ENCODE assay signal across 8 mouse cellular contexts in genomic region chr4:141445328-141445720, GRCm38 (mm10). TPM values are rescaled to one million over a fixed set of nuclear protein-coding genes. Genes with fewer than 3 reads are reported as not detected.
A peak's percentile ranks its signal among the peaks of the same experiment; 100 is the strongest.
DNase-seq lines count a peak whose midpoint lies in the region; ATAC-seq and TF ChIP-seq lines count a peak whose summit lies in the region.

No protein-coding gene starts in this region.

- WGBS in kidney, embryonic 16.5 days = 6% methylated on average over 14 of the region's 14 CpGs
- WGBS in bone marrow, adult 2 months = 21% methylated on average over 14 of the region's 14 CpGs
- WGBS in hindbrain, embryonic 12.5 days = 17% methylated on average over 14 of the region's 14 CpGs
- WGBS in midbrain, embryonic 14.5 days = 19% methylated on average over 14 of the region's 14 CpGs

- H3K9ac ChIP-seq in kidney, embryonic 16.5 days (replicated peaks; ENCODE audit: low read length) = peak overlapping the region; percentile 99
- H3K9ac ChIP-seq in hindbrain, embryonic 12.5 days = peak overlapping the region; percentile 98
- peak overlapping the region; percentile 98 for H3K9ac ChIP-seq in midbrain, embryonic 14.5 days (replicated peaks; ENCODE audit: low read length)

- no peak for ATAC-seq in kidney, embryonic 16.5 days (ENCODE audit: low FRiP score, low TSS enrichment)
- ATAC-seq in hindbrain, embryonic 12.5 days (ENCODE audit: low FRiP score) = no peak
- ATAC-seq in midbrain, embryonic 14.5 days (ENCODE audit: low FRiP score, low TSS enrichment) = no peak; the same call in 1 of the 2 replicates

- no peak overlapping the region for H3K27ac ChIP-seq in kidney, embryonic 16.5 days (ENCODE audit: low read length)
- H3K27ac ChIP-seq in bone marrow, adult 2 months (ENCODE audit: control insufficient read depth, insufficient read depth, low read depth, low read length, poor library complexity) = no peak overlapping the region
- peak overlapping the region; percentile 84 for H3K27ac ChIP-seq in hindbrain, embryonic 12.5 days
- peak overlapping the region; percentile 83; the same call in 1 of the 2 replicates for H3K27ac ChIP-seq in midbrain, embryonic 14.5 days (replicated peaks; ENCODE audit: low read depth, low read length)

- TF ChIP-seq POLR2A in bone marrow, adult 2 months (IDR thresholded peaks at IDR 0.05; ENCODE audit: borderline replicate concordance, control insufficient read depth, low read depth, low read length) = no peak

- H3K4me2 ChIP-seq in kidney, embryonic 16.5 days (replicated peaks; ENCODE audit: low read depth, low read length) = peak overlapping the region; percentile 83
- peak overlapping the region; percentile 86 for H3K4me2 ChIP-seq in hindbrain, embryonic 12.5 days (replicated peaks)
- peak overlapping the region; percentile 65 for H3K4me2 ChIP-seq in midbrain, embryonic 14.5 days (ENCODE audit: low read length)

- DNase-seq in kidney, adult 9 months = no peak
- no peak for DNase-seq in midbrain, embryonic 14.5 days
- DNase-seq in urinary bladder, adult 2 months (ENCODE audit: low spot score) = no peak
- DNase-seq in urinary bladder, postnatal 25 days (ENCODE audit: low spot score) = no peak
- DNase-seq in retina, embryonic 14.5 days (ENCODE audit: low spot score) = no peak

- H3K9me3 ChIP-seq in kidney, embryonic 16.5 days (ENCODE audit: low read length) = no peaks in the 10 kb centered on the region
- H3K9me3 ChIP-seq in hindbrain, embryonic 12.5 days (replicated peaks) = no peaks in the 10 kb centered on the region
- H3K9me3 ChIP-seq in midbrain, embryonic 14.5 days (ENCODE audit: control insufficient read depth, low read length) = no peaks in the 10 kb centered on the region

- peaks cover 28% of the 10 kb centered on the region for H3K36me3 ChIP-seq in kidney, embryonic 16.5 days (ENCODE audit: insufficient read depth, low read length)
- H3K36me3 ChIP-seq in hindbrain, embryonic 12.5 days = peaks cover 36% of the 10 kb centered on the region
- peaks cover 35% of the 10 kb centered on the region for H3K36me3 ChIP-seq in midbrain, embryonic 14.5 days (ENCODE audit: control insufficient read depth, insufficient read depth, low read length)

- peaks cover 21% of the 10 kb centered on the region for H3K4me1 ChIP-seq in kidney, embryonic 16.5 days (ENCODE audit: insufficient read depth, low read length)
- H3K4me1 ChIP-seq in bone marrow, adult 2 months (ENCODE audit: control insufficient read depth, insufficient read depth, low read length) = peaks cover 1% of the 10 kb centered on the region; the same call in 1 of the 2 replicates
- H3K4me1 ChIP-seq in hindbrain, embryonic 12.5 days = peaks cover 20% of the 10 kb centered on the region
- peaks cover 9% of the 10 kb centered on the region for H3K4me1 ChIP-seq in midbrain, embryonic 14.5 days (ENCODE audit: control insufficient read depth, insufficient read depth, low read length)

- H3K4me3 ChIP-seq in kidney, embryonic 16.5 days (ENCODE audit: low read length) = peak overlapping the region; percentile 98
- H3K4me3 ChIP-seq in bone marrow, adult 2 months (replicated peaks; ENCODE audit: control insufficient read depth, low read depth, low read length) = peak overlapping the region; percentile 92
- H3K4me3 ChIP-seq in hindbrain, embryonic 12.5 days = peak overlapping the region; percentile 100
- H3K4me3 ChIP-seq in midbrain, embryonic 14.5 days (replicated peaks; ENCODE audit: low read depth, low read length) = peak overlapping the region; percentile 98

- no peak for TF ChIP-seq CTCF in bone marrow, adult 2 months (IDR thresholded peaks at IDR 0.05; ENCODE audit: control insufficient read depth, insufficient read depth, low read length)

- H3K27me3 ChIP-seq in kidney, embryonic 16.5 days (ENCODE audit: insufficient read depth, low read length) = no peaks in the 10 kb centered on the region
- H3K27me3 ChIP-seq in hindbrain, embryonic 12.5 days = no peaks in the 10 kb centered on the region
- no peaks in the 10 kb centered on the region for H3K27me3 ChIP-seq in midbrain, embryonic 14.5 days (ENCODE audit: control insufficient read depth, insufficient read depth, low read length)

RNA-seq across cellular contexts. Expression of gene Zbtb17, which starts 0.9 kb away (rescaled TPM):
- polyA plus RNA-seq in kidney, embryonic 16.5 days (2015; fragmentation: Nextera tagmentation; extraction: Ambion mirVana) = 41.7 and 43.1 TPM in 2 replicates
- polyA plus RNA-seq in bone marrow, adult 2 months (2011; ENCODE audit: insufficient read depth, insufficient read length, low replicate concordance, missing spikeins) = 12.1 and 24.1 TPM in 2 replicates
- 50.7 and 56.6 TPM in 2 replicates for polyA plus RNA-seq in hindbrain, embryonic 12.5 days (2016; fragmentation: Nextera tagmentation; extraction: Ambion mirVana)
- 42.0 and 49.2 TPM in 2 replicates for polyA plus RNA-seq in midbrain, embryonic 14.5 days (2014; fragmentation: Nextera tagmentation; extraction: Ambion mirVana)
- polyA plus RNA-seq in urinary bladder, adult 2 months (2012; rRNA removed) = 23.4 and 26.3 TPM in 2 replicates

RNA-seq across cellular contexts. Expression of gene Srarp, which starts 9.4 kb away (rescaled TPM):
- polyA plus RNA-seq in kidney, embryonic 16.5 days (2015; fragmentation: Nextera tagmentation; extraction: Ambion mirVana) = not detected in 2 replicates
- polyA plus RNA-seq in bone marrow, adult 2 months (2011; ENCODE audit: insufficient read depth, insufficient read length, low replicate concordance, missing spikeins) = not detected in 2 replicates
- not detected in 2 replicates for polyA plus RNA-seq in hindbrain, embryonic 12.5 days (2016; fragmentation: Nextera tagmentation; extraction: Ambion mirVana)
- polyA plus RNA-seq in midbrain, embryonic 14.5 days (2014; fragmentation: Nextera tagmentation; extraction: Ambion mirVana) = 0.24 and 0.74 TPM in 2 replicates
- 0.81 and 0.85 TPM in 2 replicates for polyA plus RNA-seq in urinary bladder, adult 2 months (2012; rRNA removed)

RNA-seq across cellular contexts. Expression of gene Hspb7, which starts 24.7 kb away (rescaled TPM):
- 0.58 and 0.80 TPM in 2 replicates for polyA plus RNA-seq in kidney, embryonic 16.5 days (2015; fragmentation: Nextera tagmentation; extraction: Ambion mirVana)
- polyA plus RNA-seq in bone marrow, adult 2 months (2011; ENCODE audit: insufficient read depth, insufficient read length, low replicate concordance, missing spikeins) = 0.34 and 0.72 TPM in 2 replicates
- 0.10 TPM in 1 of 2 replicates, not detected in the other for polyA plus RNA-seq in hindbrain, embryonic 12.5 days (2016; fragmentation: Nextera tagmentation; extraction: Ambion mirVana)
- not detected in 2 replicates for polyA plus RNA-seq in midbrain, embryonic 14.5 days (2014; fragmentation: Nextera tagmentation; extraction: Ambion mirVana)
- polyA plus RNA-seq in urinary bladder, adult 2 months (2012; rRNA removed) = 30.6 and 48.4 TPM in 2 replicates

RNA-seq across cellular contexts. Expression of gene Clcnkb, which starts 29.5 kb away (rescaled TPM):
- polyA plus RNA-seq in kidney, embryonic 16.5 days (2015; fragmentation: Nextera tagmentation; extraction: Ambion mirVana) = 34.2 and 48.4 TPM in 2 replicates
- polyA plus RNA-seq in bone marrow, adult 2 months (2011; ENCODE audit: insufficient read depth, insufficient read length, low replicate concordance, missing spikeins) = not detected in 2 replicates
- not detected in 2 replicates for polyA plus RNA-seq in hindbrain, embryonic 12.5 days (2016; fragmentation: Nextera tagmentation; extraction: Ambion mirVana)
- not detected in 2 replicates for polyA plus RNA-seq in midbrain, embryonic 14.5 days (2014; fragmentation: Nextera tagmentation; extraction: Ambion mirVana)
- 0.30 TPM in 1 of 2 replicates, not detected in the other for polyA plus RNA-seq in urinary bladder, adult 2 months (2012; rRNA removed)

RNA-seq across cellular contexts. Expression of gene Clcnka, which starts 46.8 kb away (rescaled TPM):
- polyA plus RNA-seq in kidney, embryonic 16.5 days (2015; fragmentation: Nextera tagmentation; extraction: Ambion mirVana) = 14.7 and 17.8 TPM in 2 replicates
- not detected in 2 replicates for polyA plus RNA-seq in bone marrow, adult 2 months (2011; ENCODE audit: insufficient read depth, insufficient read length, low replicate concordance, missing spikeins)
- 0.66 and 1.3 TPM in 2 replicates for polyA plus RNA-seq in hindbrain, embryonic 12.5 days (2016; fragmentation: Nextera tagmentation; extraction: Ambion mirVana)
- 0.11 TPM in 1 of 2 replicates, not detected in the other for polyA plus RNA-seq in midbrain, embryonic 14.5 days (2014; fragmentation: Nextera tagmentation; extraction: Ambion mirVana)
- not detected in 2 replicates for polyA plus RNA-seq in urinary bladder, adult 2 months (2012; rRNA removed)

Comparison
In these comparisons a context has a peak if more than half of its experiments do, and no peak if none do; other contexts are left out.
1. H3K27ac ChIP-seq: peak in hindbrain, embryonic 12.5 days (single experiment) and midbrain, embryonic 14.5 days (single experiment); none in kidney, embryonic 16.5 days (single experiment) and bone marrow, adult 2 months (single experiment).
2. RNA of gene Hspb7, which starts 24.7 kb away (polyA plus RNA-seq): 30.6 to 48.4 TPM in urinary bladder, adult 2 months; 0.58 to 0.80 TPM in kidney, embryonic 16.5 days, 0.34 to 0.72 TPM in bone marrow, adult 2 months, 0.10 TPM in hindbrain, embryonic 12.5 days and not detected in midbrain, embryonic 14.5 days; every median in the first group is over 10 times any median in the second.
3. Peak in every context shown above with its lines, with median percentiles within 50 percentile points of each other: H3K4me2 ChIP-seq, H3K4me3 ChIP-seq and H3K9ac ChIP-seq.